Comparison of ENCODE assay signal across 22 mouse cellular contexts in the genomic region with DNA sequence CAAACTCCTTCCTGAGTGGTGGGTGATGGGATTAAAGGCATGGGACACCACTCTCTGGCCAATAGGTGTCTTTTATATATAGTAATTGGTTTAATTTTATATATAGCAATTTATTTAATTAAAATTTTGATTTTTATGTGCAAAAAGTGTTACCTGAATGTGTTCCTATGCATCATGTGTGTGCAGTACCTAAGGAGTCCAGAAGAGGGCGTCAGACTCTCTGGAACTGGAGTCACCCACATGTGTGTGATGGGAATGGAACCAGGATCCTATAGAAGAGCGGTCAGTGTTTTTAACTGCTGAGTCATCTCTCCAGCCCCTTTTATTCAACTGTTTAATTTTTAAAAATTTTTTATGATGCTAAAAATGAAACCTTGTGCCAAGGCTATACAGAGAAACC. TPM values are rescaled to one million over a fixed set of nuclear protein-coding genes. Genes with fewer than 3 reads are reported as not detected.
DNase-seq lines count a peak whose midpoint lies in the region; ATAC-seq and TF ChIP-seq lines count a peak whose summit lies in the region.
"Had no signal": no experiment of that assay in that cellular context is flagged by ENCODE, and none has a peak within 500 bp of the region (broad histone marks: within the 10 kb centered on the region; RNA-seq: fewer than 3 reads in every experiment).

No protein-coding gene starts in this region.

- TF ChIP-seq POLR2A in MEL (IDR thresholded peaks at IDR 0.05; ENCODE audit: control insufficient read depth in 1 of 2, insufficient read depth in 1 of 2, low read depth in 1 of 2, low read length in 2 of 2, poor library complexity in 1 of 2): no peak

- DNase-seq in midbrain, postnatal 0 days (ENCODE audit: low spot score): no peak
- DNase-seq in MEL (ENCODE audit: low read depth, low spot score): peak; percentile 21
- DNase-seq in splenic B cell, adult 2 months (ENCODE audit: low read depth, low spot score): peak; percentile 31
- no peak for DNase-seq in testis, postnatal 14 days (ENCODE audit: low spot score)
- DNase-seq: adrenal gland, adult 8-10 months; cerebellum, postnatal 36 days; gastrocnemius, postnatal 14 days; kidney, postnatal 10 days; layer of hippocampus, postnatal 36 days; lung, postnatal 4 days; retina, postnatal 1 day; thymus, postnatal 14 days had no signal

- H3K27ac ChIP-seq in intestine, postnatal 0 days (ENCODE audit: low read depth, low read length): no peak overlapping the region
- H3K27ac ChIP-seq in intestine, embryonic 15.5 days: no peak overlapping the region
- no peak overlapping the region for H3K27ac ChIP-seq in midbrain, postnatal 0 days (ENCODE audit: low read depth, low read length)
- H3K27ac ChIP-seq in midbrain, embryonic 13.5 days: no peak overlapping the region
- H3K27ac ChIP-seq in MEL (ENCODE audit: control insufficient read depth, low read depth, low read length): no peak overlapping the region
- H3K27ac ChIP-seq: embryonic facial prominence, embryonic 15.5 days; limb, embryonic 12.5 days; midbrain, embryonic 15.5 days; neural tube, embryonic 13.5 days had no signal

- no peak overlapping the region for H3K4me3 ChIP-seq in intestine, postnatal 0 days (ENCODE audit: low read depth, low read length)
- no peak overlapping the region for H3K4me3 ChIP-seq in intestine, embryonic 15.5 days (replicated peaks)
- no peak overlapping the region for H3K4me3 ChIP-seq in midbrain, postnatal 0 days (ENCODE audit: low read depth, low read length)
- no peak overlapping the region for H3K4me3 ChIP-seq in midbrain, embryonic 13.5 days (replicated peaks)
- H3K4me3 ChIP-seq in MEL (ENCODE audit: control insufficient read depth in 1 of 2, insufficient read depth in 1 of 2, low read depth in 2 of 2, low read length in 2 of 2): no peak overlapping the region
- H3K4me3 ChIP-seq: embryonic facial prominence, embryonic 15.5 days; limb, embryonic 12.5 days; midbrain, embryonic 15.5 days; neural tube, embryonic 13.5 days had no signal

- H3K36me3 ChIP-seq in intestine, postnatal 0 days (ENCODE audit: control insufficient read depth, insufficient read depth): peaks cover 28% of the 10 kb centered on the region
- peaks cover 21% of the 10 kb centered on the region for H3K36me3 ChIP-seq in intestine, embryonic 15.5 days
- peaks cover 15% of the 10 kb centered on the region; the same call in 1 of the 2 replicates for H3K36me3 ChIP-seq in midbrain, postnatal 0 days (ENCODE audit: insufficient read depth, low read length)
- H3K36me3 ChIP-seq in midbrain, embryonic 13.5 days: peaks cover 38% of the 10 kb centered on the region
- peaks cover 8 to 18% of the 10 kb centered on the region in 2 experiments for H3K36me3 ChIP-seq in MEL (ENCODE audit: control insufficient read depth in 1 of 2, insufficient read depth in 2 of 2, low read length in 2 of 2)
- H3K36me3 ChIP-seq in splenic B cell, adult 2 months (ENCODE audit: control insufficient read depth, insufficient read depth, low read length, poor library complexity, severe bottlenecking): peaks cover 24% of the 10 kb centered on the region

- no peaks in the 10 kb centered on the region for H3K27me3 ChIP-seq in intestine, postnatal 0 days (replicated peaks; ENCODE audit: control insufficient read depth, insufficient read depth, low read length)
- no peaks in the 10 kb centered on the region for H3K27me3 ChIP-seq in intestine, embryonic 15.5 days (replicated peaks)
- H3K27me3 ChIP-seq in midbrain, postnatal 0 days (ENCODE audit: insufficient read depth, low read length): no peaks in the 10 kb centered on the region
- no peaks in the 10 kb centered on the region for H3K27me3 ChIP-seq in midbrain, embryonic 13.5 days
- H3K27me3 ChIP-seq in MEL (ENCODE audit: control insufficient read depth in 1 of 2, insufficient read depth in 2 of 2, low read length in 2 of 2): no peaks in the 10 kb centered on the region
- no peaks in the 10 kb centered on the region for H3K27me3 ChIP-seq in splenic B cell, adult 2 months (ENCODE audit: control insufficient read depth, insufficient read depth, low read length, poor library complexity, severe bottlenecking)
- H3K27me3 ChIP-seq: embryonic facial prominence, embryonic 15.5 days; limb, embryonic 12.5 days; midbrain, embryonic 15.5 days; neural tube, embryonic 13.5 days had no signal

- no peak for TF ChIP-seq EP300 in MEL (IDR thresholded peaks at IDR 0.05; ENCODE audit: low read depth in 1 of 2, low read length in 2 of 2)

- TF ChIP-seq RAD21 in MEL (IDR thresholded peaks at IDR 0.05; ENCODE audit: low read depth, low read length): no peak

- H3K4me2 ChIP-seq in intestine, postnatal 0 days (replicated peaks; ENCODE audit: low read depth): no peak overlapping the region
- no peak overlapping the region for H3K4me2 ChIP-seq in intestine, embryonic 15.5 days (replicated peaks)
- no peak overlapping the region for H3K4me2 ChIP-seq in midbrain, postnatal 0 days (ENCODE audit: low read depth, low read length, poor library complexity, severe bottlenecking)
- H3K4me2 ChIP-seq in midbrain, embryonic 13.5 days (replicated peaks): no peak overlapping the region
- H3K4me2 ChIP-seq: embryonic facial prominence, embryonic 15.5 days; limb, embryonic 12.5 days; midbrain, embryonic 15.5 days; neural tube, embryonic 13.5 days had no signal

- no peak overlapping the region for H3K9ac ChIP-seq in intestine, postnatal 0 days (ENCODE audit: low read depth, low read length)
- no peak overlapping the region for H3K9ac ChIP-seq in intestine, embryonic 15.5 days
- no peak overlapping the region for H3K9ac ChIP-seq in midbrain, postnatal 0 days (replicated peaks; ENCODE audit: low read length, poor library complexity, severe bottlenecking)
- no peak overlapping the region for H3K9ac ChIP-seq in midbrain, embryonic 13.5 days (replicated peaks)
- H3K9ac ChIP-seq in MEL (ENCODE audit: control insufficient read depth, low read depth, low read length, poor library complexity, severe bottlenecking): no peak overlapping the region
- H3K9ac ChIP-seq: embryonic facial prominence, embryonic 15.5 days; limb, embryonic 12.5 days; midbrain, embryonic 15.5 days; neural tube, embryonic 13.5 days had no signal

- 0 out of 2 replicates have a peak, but pooled peaks cover 3% of the 10 kb centered on the region for H3K9me3 ChIP-seq in intestine, postnatal 0 days (ENCODE audit: control insufficient read depth)
- no peaks in the 10 kb centered on the region for H3K9me3 ChIP-seq in intestine, embryonic 15.5 days
- no peaks in the 10 kb centered on the region for H3K9me3 ChIP-seq in midbrain, postnatal 0 days (ENCODE audit: low read length)
- no peaks in the 10 kb centered on the region for H3K9me3 ChIP-seq in midbrain, embryonic 13.5 days
- no peaks in the 10 kb centered on the region for H3K9me3 ChIP-seq in MEL (replicated peaks; ENCODE audit: insufficient read depth, low read length)
- H3K9me3 ChIP-seq: embryonic facial prominence, embryonic 15.5 days; midbrain, embryonic 15.5 days had no signal

- peak; percentile 47 for TF ChIP-seq CTCF in intestine, postnatal 0 days (IDR thresholded peaks at IDR 0.05; ENCODE audit: low read depth)
- TF ChIP-seq CTCF in midbrain, postnatal 0 days (IDR thresholded peaks at IDR 0.05): peak; percentile 53
- peak; percentile 40 to 56 (median 49) for TF ChIP-seq CTCF in MEL (IDR thresholded peaks at IDR 0.05 in 2 of 3, conservative IDR thresholded peaks at IDR 0.05 in 1 of 3; ENCODE audit: control insufficient read depth in 1 of 3, insufficient read depth in 1 of 3, low read depth in 2 of 3, low read length in 3 of 3, poor library complexity in 1 of 3, severe bottlenecking in 1 of 3)

- peaks cover 4% of the 10 kb centered on the region; the same call in 1 of the 2 replicates for H3K4me1 ChIP-seq in intestine, postnatal 0 days (replicated peaks; ENCODE audit: control insufficient read depth, insufficient read depth, low read length)
- H3K4me1 ChIP-seq in intestine, embryonic 15.5 days (replicated peaks): peaks cover 3% of the 10 kb centered on the region
- H3K4me1 ChIP-seq in midbrain, postnatal 0 days (ENCODE audit: insufficient read depth, low read length): no peaks in the 10 kb centered on the region
- peaks cover 15% of the 10 kb centered on the region for H3K4me1 ChIP-seq in midbrain, embryonic 13.5 days (replicated peaks)
- peaks cover 0 to 3% of the 10 kb centered on the region in 2 experiments; a peak in 1 of 4 replicates for H3K4me1 ChIP-seq in MEL (ENCODE audit: control insufficient read depth in 1 of 2, insufficient read depth in 2 of 2, low read length in 2 of 2)

- peaks cover 22% of the 10 kb centered on the region for H3K79me2 ChIP-seq in MEL (ENCODE audit: control insufficient read depth, insufficient read depth, low read length, poor library complexity)

- ATAC-seq in intestine, postnatal 0 days: no peak
- no peak for ATAC-seq in intestine, embryonic 15.5 days
- no peak for ATAC-seq in midbrain, postnatal 0 days (ENCODE audit: low FRiP score)
- no peak for ATAC-seq in midbrain, embryonic 13.5 days
- ATAC-seq: forebrain, embryonic 16.5 days; hindbrain, embryonic 16.5 days; midbrain, embryonic 15.5 days had no signal

- WGBS in intestine, postnatal 0 days: 69% methylated on average over 2 of the region's 2 CpGs
- WGBS in intestine, embryonic 15.5 days: 74% methylated on average over 2 of the region's 2 CpGs
- WGBS in midbrain, postnatal 0 days: 77% methylated on average over 2 of the region's 2 CpGs
- WGBS in midbrain, embryonic 13.5 days: 69% methylated on average over 2 of the region's 2 CpGs

RNA-seq across cellular contexts. Expression of gene Edc3, which starts 3.9 kb away (rescaled TPM):
- polyA plus RNA-seq in intestine, postnatal 0 days (2015; fragmentation: Nextera tagmentation; extraction: Ambion mirVana): 12.3 and 14.2 TPM in 2 replicates
- 29.6 and 29.9 TPM in 2 replicates for polyA plus RNA-seq in intestine, embryonic 15.5 days (2015; fragmentation: Nextera tagmentation; extraction: Ambion mirVana)
- total RNA-seq in midbrain, postnatal 0 days (2014; rRNA removed): 10.6 and 11.9 TPM in 2 replicates
- polyA plus RNA-seq in midbrain, postnatal 0 days (2015; fragmentation: Nextera tagmentation; extraction: Ambion mirVana): 27.3 and 27.8 TPM in 2 replicates
- 38.1 and 40.1 TPM in 2 replicates for polyA plus RNA-seq in midbrain, embryonic 13.5 days (2015; fragmentation: Nextera tagmentation; extraction: Ambion mirVana)
- 7.2 and 8.0 TPM in 2 replicates for total RNA-seq in MEL (2012; rRNA removed)
- polyA plus RNA-seq in MEL (2012; ENCODE audit: insufficient read depth in 1 of 2, insufficient read length in 2 of 2, low read depth in 1 of 2, low replicate concordance in 2 of 2, missing spikeins in 1 of 2): 10 to 100 TPM in 1 of 2 experiments, not detected in 1; 25.7 TPM

RNA-seq across cellular contexts. Expression of gene Cyp1a1, which starts 24.5 kb away (rescaled TPM):
- polyA plus RNA-seq in intestine, postnatal 0 days (2015; fragmentation: Nextera tagmentation; extraction: Ambion mirVana): 0.05 and 0.09 TPM in 2 replicates
- polyA plus RNA-seq in intestine, embryonic 15.5 days (2015; fragmentation: Nextera tagmentation; extraction: Ambion mirVana): not detected in 2 replicates
- 0.28 TPM in 1 of 2 replicates, not detected in the other for total RNA-seq in midbrain, postnatal 0 days (2014; rRNA removed)
- 0.09 TPM in 2 replicates for polyA plus RNA-seq in midbrain, postnatal 0 days (2015; fragmentation: Nextera tagmentation; extraction: Ambion mirVana)
- polyA plus RNA-seq in midbrain, embryonic 13.5 days (2015; fragmentation: Nextera tagmentation; extraction: Ambion mirVana): not detected in 2 replicates
- total RNA-seq in MEL (2012; rRNA removed): 0.04 and 0.07 TPM in 2 replicates
- polyA plus RNA-seq in MEL (2012; ENCODE audit: insufficient read depth in 1 of 2, insufficient read length in 2 of 2, low read depth in 1 of 2, low replicate concordance in 2 of 2, missing spikeins in 1 of 2): under 1 TPM in 1 of 2 experiments, not detected in 1; 0.26 TPM
- polyA plus RNA-seq: heart, embryonic 16.5 days; limb, embryonic 12.5 days had no signal

RNA-seq across cellular contexts. Expression of gene Cyp1a2, which starts 28.7 kb away (rescaled TPM):
- not detected in 2 replicates for polyA plus RNA-seq in intestine, postnatal 0 days (2015; fragmentation: Nextera tagmentation; extraction: Ambion mirVana)
- not detected in 2 replicates for polyA plus RNA-seq in intestine, embryonic 15.5 days (2015; fragmentation: Nextera tagmentation; extraction: Ambion mirVana)
- total RNA-seq in midbrain, postnatal 0 days (2014; rRNA removed): not detected in 2 replicates
- not detected in 2 replicates for polyA plus RNA-seq in midbrain, postnatal 0 days (2015; fragmentation: Nextera tagmentation; extraction: Ambion mirVana)
- polyA plus RNA-seq in midbrain, embryonic 13.5 days (2015; fragmentation: Nextera tagmentation; extraction: Ambion mirVana): not detected in 2 replicates
- total RNA-seq in MEL (2012; rRNA removed): not detected in 2 replicates
- not detected for polyA plus RNA-seq in MEL (2012; ENCODE audit: insufficient read depth in 1 of 2, insufficient read length in 2 of 2, low read depth in 1 of 2, low replicate concordance in 2 of 2, missing spikeins in 1 of 2)
- total RNA-seq: gastrocnemius, postnatal 14 days; layer of hippocampus, postnatal 36 days had no signal
- polyA plus RNA-seq: embryonic facial prominence, embryonic 15.5 days; forebrain, embryonic 16.5 days; hindbrain, embryonic 16.5 days; limb, embryonic 12.5 days; midbrain, embryonic 15.5 days; neural tube, embryonic 13.5 days had no signal

RNA-seq across cellular contexts. Expression of gene Clk3, which starts 53.5 kb away (rescaled TPM):
- polyA plus RNA-seq in intestine, postnatal 0 days (2015; fragmentation: Nextera tagmentation; extraction: Ambion mirVana): 26.7 and 27.4 TPM in 2 replicates
- polyA plus RNA-seq in intestine, embryonic 15.5 days (2015; fragmentation: Nextera tagmentation; extraction: Ambion mirVana): 57.8 and 71.7 TPM in 2 replicates
- total RNA-seq in midbrain, postnatal 0 days (2014; rRNA removed): 82.1 and 83.7 TPM in 2 replicates
- 53.4 and 54.3 TPM in 2 replicates for polyA plus RNA-seq in midbrain, postnatal 0 days (2015; fragmentation: Nextera tagmentation; extraction: Ambion mirVana)
- 80.0 and 84.9 TPM in 2 replicates for polyA plus RNA-seq in midbrain, embryonic 13.5 days (2015; fragmentation: Nextera tagmentation; extraction: Ambion mirVana)
- total RNA-seq in MEL (2012; rRNA removed): 28.8 and 31.2 TPM in 2 replicates
- polyA plus RNA-seq in MEL (2012; ENCODE audit: insufficient read depth in 1 of 2, insufficient read length in 2 of 2, low read depth in 1 of 2, low replicate concordance in 2 of 2, missing spikeins in 1 of 2): 10 to 100 TPM in 1 of 2 experiments, not detected in 1; 65.6 TPM

RNA-seq across cellular contexts. Expression of gene Csk, which starts 58.8 kb away (rescaled TPM):
- polyA plus RNA-seq in intestine, postnatal 0 days (2015; fragmentation: Nextera tagmentation; extraction: Ambion mirVana): 18.7 and 21.9 TPM in 2 replicates
- 29.0 and 31.4 TPM in 2 replicates for polyA plus RNA-seq in intestine, embryonic 15.5 days (2015; fragmentation: Nextera tagmentation; extraction: Ambion mirVana)
- total RNA-seq in midbrain, postnatal 0 days (2014; rRNA removed): 133 and 152 TPM in 2 replicates
- 42.4 and 45.5 TPM in 2 replicates for polyA plus RNA-seq in midbrain, postnatal 0 days (2015; fragmentation: Nextera tagmentation; extraction: Ambion mirVana)
- polyA plus RNA-seq in midbrain, embryonic 13.5 days (2015; fragmentation: Nextera tagmentation; extraction: Ambion mirVana): 35.9 and 41.9 TPM in 2 replicates
- total RNA-seq in MEL (2012; rRNA removed): 213 and 215 TPM in 2 replicates
- polyA plus RNA-seq in MEL (2012; ENCODE audit: insufficient read depth in 1 of 2, insufficient read length in 2 of 2, low read depth in 1 of 2, low replicate concordance in 2 of 2, missing spikeins in 1 of 2): 100 to 1,000 TPM in 1 of 2 experiments, not detected in 1; 338 TPM

Comparison
In these comparisons a context has a peak if more than half of its experiments do, and no peak if none do; other contexts are left out.
1. DNase-seq: peak in MEL (single experiment) and splenic B cell, adult 2 months (single experiment); none in midbrain, postnatal 0 days (single experiment) and testis, postnatal 14 days (single experiment).
2. Peak in every context shown above with its lines, with median percentiles within 50 percentile points of each other: CTCF ChIP-seq.